Comparison of ENCODE assay signal across 19 mouse cellular contexts in the genomic region with DNA sequence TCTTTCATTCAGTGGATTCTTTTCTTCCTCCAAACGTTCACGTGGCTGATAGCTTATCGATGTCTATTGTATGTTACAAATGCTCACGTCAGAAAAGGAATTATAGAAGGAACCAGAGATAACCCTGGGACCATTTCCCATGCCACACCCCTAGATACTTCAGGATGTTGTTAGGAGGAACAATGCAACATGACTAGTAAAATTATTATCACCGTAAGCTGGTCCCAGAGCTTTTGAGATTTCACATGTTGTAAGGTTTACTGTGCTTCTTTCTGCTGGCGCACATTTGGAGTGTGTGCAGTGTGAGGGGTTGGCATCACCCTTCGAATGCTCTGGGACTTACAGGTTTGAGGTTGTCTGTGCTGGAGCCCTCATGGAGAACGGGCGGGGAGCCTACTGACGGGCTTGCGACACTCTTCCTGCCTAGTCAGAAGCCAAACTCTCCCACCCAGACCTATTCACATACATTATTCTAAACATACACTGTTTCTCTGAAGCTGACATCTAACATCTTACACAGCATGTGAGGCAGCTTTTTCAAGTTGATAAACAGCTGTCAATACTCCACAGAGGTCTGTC.
"Had no signal": no experiment of that assay in that cellular context is flagged by ENCODE, and none has a peak within 500 bp of the region (broad histone marks: within the 10 kb centered on the region; RNA-seq: fewer than 3 reads in every experiment).

No protein-coding gene starts in this region.

- H3K4me3 ChIP-seq: limb, embryonic 12.5 days; limb, embryonic 15.5 days; lung, embryonic 15.5 days; midbrain, embryonic 12.5 days; midbrain, embryonic 15.5 days; myocyte; neural tube, embryonic 13.5 days had no signal

- H3K36me3 ChIP-seq: limb, embryonic 12.5 days; limb, embryonic 15.5 days; lung, embryonic 15.5 days; midbrain, embryonic 12.5 days; midbrain, embryonic 15.5 days; neural tube, embryonic 13.5 days had no signal

- H3K9me3 ChIP-seq: limb, embryonic 12.5 days; limb, embryonic 15.5 days; lung, embryonic 15.5 days; midbrain, embryonic 12.5 days; midbrain, embryonic 15.5 days; neural tube, embryonic 13.5 days had no signal

- H3K9ac ChIP-seq: limb, embryonic 12.5 days; limb, embryonic 15.5 days; liver, embryonic 14.5 days; liver, postnatal 0 days; lung, embryonic 15.5 days; midbrain, embryonic 12.5 days; midbrain, embryonic 15.5 days; neural tube, embryonic 13.5 days had no signal

- DNase-seq: kidney, adult 2 months; kidney, postnatal 14 days; kidney, postnatal 4 days; left cerebral cortex, postnatal 4 days; liver, postnatal 0 days; lung, postnatal 36 days; retina, postnatal 1 day; thymus, adult 18-20 months; thymus, postnatal 36 days had no signal

- ATAC-seq: intestine, postnatal 0 days; liver, postnatal 0 days; midbrain, embryonic 15.5 days had no signal

- H3K27me3 ChIP-seq: limb, embryonic 12.5 days; limb, embryonic 15.5 days; lung, embryonic 15.5 days; midbrain, embryonic 12.5 days; midbrain, embryonic 15.5 days; neural tube, embryonic 13.5 days had no signal

- H3K27ac ChIP-seq: limb, embryonic 12.5 days; limb, embryonic 15.5 days; liver, embryonic 14.5 days; lung, embryonic 15.5 days; midbrain, embryonic 12.5 days; midbrain, embryonic 15.5 days; neural tube, embryonic 13.5 days had no signal

- H3K4me2 ChIP-seq: limb, embryonic 12.5 days; limb, embryonic 15.5 days; liver, embryonic 11.5 days; lung, embryonic 15.5 days; midbrain, embryonic 12.5 days; midbrain, embryonic 15.5 days; neural tube, embryonic 13.5 days had no signal

- H3K4me1 ChIP-seq: limb, embryonic 12.5 days; limb, embryonic 15.5 days; lung, embryonic 15.5 days; midbrain, embryonic 12.5 days; midbrain, embryonic 15.5 days; neural tube, embryonic 13.5 days had no signal
